Mouse (Mus musculus): ENCODE results near the gene Snrnp200. TPM values are rescaled to one million over a fixed set of nuclear protein-coding genes. Genes with fewer than 3 reads are reported as not detected.

Snrnp200 gene
- total RNA-seq (2023): 172 TPM

DNA sequence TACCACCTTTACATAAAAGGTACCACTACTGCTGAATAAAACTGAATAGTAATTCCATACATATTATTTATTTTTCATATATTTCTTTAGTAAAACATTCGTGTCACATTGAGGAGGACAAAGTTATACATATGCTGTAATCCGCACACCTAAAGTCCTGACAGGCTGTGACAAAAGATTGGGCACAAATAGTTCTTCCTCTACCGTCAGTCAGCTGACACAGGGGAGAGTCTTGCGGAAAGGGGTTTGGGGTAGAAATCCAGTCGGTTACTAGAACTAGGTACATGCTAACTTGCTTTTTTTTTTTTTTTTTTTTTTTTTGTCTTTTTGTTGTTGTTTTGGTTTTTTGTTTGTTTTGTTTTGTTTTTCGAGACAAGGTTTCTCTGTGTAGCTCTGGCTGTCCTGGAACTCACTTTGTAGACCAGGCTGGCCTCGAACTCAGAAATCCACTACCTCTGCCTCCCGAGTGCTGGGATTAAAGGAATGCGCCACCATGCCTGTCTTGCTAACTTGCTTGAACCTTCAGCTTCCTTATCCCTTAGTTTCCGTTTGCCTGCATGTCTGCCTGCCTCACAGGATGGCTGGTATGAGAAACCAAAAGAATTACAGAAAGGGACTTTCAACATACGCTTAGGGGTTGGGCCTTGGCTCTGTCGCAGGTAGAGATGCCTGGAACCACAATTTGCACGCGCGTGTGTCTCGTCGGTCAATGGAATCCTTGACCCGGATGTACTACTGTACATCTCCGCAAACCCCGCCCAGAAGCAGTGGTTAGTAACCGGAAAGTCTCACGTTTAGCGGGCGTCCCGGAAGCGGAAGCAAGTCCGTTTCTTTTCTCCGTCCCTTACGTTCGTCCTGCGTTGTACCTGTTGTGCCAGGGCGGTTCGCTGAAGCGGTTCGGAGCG lies at the start of gene Snrnp200, which contains the start of gene 1810024B03Rik:
Snrnp200 (plus strand) TSS at position 840 of the 905 bp plus-strand sequence.
1810024B03Rik (minus strand) TSS at position 734 of the 905 bp plus-strand sequence.

DNA sequence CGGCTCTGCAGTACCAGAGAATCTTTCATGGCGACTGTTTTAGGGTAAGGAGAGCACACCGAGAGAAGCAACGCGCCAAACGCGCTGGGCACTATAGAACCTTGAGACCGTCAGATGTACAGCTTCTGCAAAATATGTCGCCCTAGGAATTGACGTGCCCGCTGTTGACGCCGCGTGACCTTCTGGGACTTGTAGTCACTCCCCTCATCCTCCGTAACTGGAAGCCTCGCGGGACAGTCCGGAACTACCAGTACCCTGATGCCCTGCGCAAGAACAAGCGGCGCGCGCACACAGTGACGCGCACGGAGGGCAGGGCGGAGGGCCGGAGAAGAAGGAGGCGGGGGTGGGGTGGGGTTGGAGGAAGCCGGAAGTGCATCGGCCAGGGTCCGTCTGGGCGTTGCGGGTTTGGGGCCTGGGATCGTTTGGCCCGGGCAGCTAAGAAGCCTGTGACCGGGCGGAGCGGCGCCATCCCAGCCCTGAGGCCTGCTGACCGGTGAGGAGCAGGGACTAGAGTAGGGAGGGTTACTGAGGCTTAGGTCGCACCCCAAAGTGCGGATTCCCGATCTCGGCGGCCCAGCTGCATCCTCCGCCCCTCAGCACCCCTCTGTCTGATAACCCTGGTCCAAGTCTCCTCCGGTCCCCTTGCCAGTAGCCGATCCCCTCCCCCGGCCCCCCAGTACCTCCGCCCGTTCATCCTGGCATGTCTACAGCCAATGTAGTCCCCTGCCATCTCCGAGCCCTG lies 39.6 kb downstream of the Snrnp200 start, which contains the start of the genes Ciao1 and Tmem127:
Ciao1 (minus strand) TSS at position 225 of the 742 bp plus-strand sequence.
Tmem127 (plus strand) TSS at position 317 of the 742 bp plus-strand sequence.

DNA sequence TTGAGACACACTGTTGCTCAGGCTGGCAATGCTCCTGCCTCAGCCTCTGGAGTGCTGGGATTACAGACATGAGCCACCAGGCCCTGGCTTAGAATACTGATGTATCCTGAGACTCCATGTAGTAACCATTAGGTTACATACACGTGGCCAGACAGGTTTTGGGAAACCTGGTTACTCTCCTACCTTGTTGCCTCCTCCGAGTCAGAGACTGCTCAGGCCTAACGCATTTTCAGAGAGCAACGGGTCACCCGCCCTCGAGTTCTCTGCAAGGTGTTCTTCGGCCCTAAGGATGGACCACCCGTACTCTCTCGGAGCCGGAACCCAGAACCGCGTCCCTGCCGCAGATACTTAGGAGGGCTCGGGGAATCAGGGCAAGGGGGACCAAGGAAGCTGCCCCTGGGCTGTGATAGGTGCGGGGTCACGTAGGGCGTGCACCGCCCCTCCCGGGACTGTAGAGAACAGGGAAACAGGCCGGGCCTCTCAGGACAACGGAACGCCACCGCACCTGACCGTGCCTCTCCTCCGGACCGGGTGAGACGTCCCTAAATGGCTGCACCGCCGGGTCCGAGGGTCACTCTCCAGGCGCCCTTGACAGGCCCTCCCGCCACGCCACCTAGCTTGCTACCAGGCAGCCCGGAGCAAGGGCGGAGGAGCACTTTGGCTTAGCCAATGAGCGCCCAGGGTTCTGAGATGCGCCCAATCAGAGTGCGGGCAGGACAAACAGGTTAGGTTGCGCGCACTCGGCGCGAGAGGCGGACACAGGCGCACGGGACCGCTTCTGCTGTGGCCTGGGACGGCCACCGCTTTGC lies 61.5 kb downstream of the Snrnp200 start, which contains the start of gene Stard7:
Stard7 (plus strand) TSS at position 728 of the 809 bp plus-strand sequence.

Other genes starting within 250 kb of the Snrnp200 start
- 27.1 TPM for gene Ap4e1, start 199.7 kb upstream of the Snrnp200 start, total RNA-seq (2023)
- 16.5 TPM for gene Blvra, start 137.7 kb upstream of the Snrnp200 start, total RNA-seq (2023)
- 2.9 TPM for gene Ncaph, start 74.4 kb upstream of the Snrnp200 start, total RNA-seq (2023)
- 17.0 TPM for gene Itpripl1, start 64.9 kb upstream of the Snrnp200 start, total RNA-seq (2023)
- 2.0 TPM for gene 1810024B03Rik, start 106 bp upstream of the Snrnp200 start, total RNA-seq (2023)
- 36.2 TPM for gene Ciao1, start 39.4 kb downstream of the Snrnp200 start, total RNA-seq (2023)
- 42.4 TPM for gene Tmem127, start 39.5 kb downstream of the Snrnp200 start, total RNA-seq (2023)
- 51.1 TPM for gene Stard7, start 61.8 kb downstream of the Snrnp200 start, total RNA-seq (2023)
- gene Dusp2, start 127.8 kb downstream of the Snrnp200 start, total RNA-seq (2023): 171 TPM
- 0.47 TPM for gene Astl, start 130.3 kb downstream of the Snrnp200 start, total RNA-seq (2023)
- gene Adra2b, start 154.8 kb downstream of the Snrnp200 start, total RNA-seq (2023): not detected
- 0.29 TPM for gene Gpat2, start 216.8 kb downstream of the Snrnp200 start, total RNA-seq (2023)
- gene Fahd2a, start 236.2 kb downstream of the Snrnp200 start, total RNA-seq (2023): 15.8 TPM

All from CD4-positive naive resting alpha-beta T cell, adult 76 days (primary cell).